Comparison of ENCODE assay signal across 15 mouse cellular contexts in the genomic region with DNA sequence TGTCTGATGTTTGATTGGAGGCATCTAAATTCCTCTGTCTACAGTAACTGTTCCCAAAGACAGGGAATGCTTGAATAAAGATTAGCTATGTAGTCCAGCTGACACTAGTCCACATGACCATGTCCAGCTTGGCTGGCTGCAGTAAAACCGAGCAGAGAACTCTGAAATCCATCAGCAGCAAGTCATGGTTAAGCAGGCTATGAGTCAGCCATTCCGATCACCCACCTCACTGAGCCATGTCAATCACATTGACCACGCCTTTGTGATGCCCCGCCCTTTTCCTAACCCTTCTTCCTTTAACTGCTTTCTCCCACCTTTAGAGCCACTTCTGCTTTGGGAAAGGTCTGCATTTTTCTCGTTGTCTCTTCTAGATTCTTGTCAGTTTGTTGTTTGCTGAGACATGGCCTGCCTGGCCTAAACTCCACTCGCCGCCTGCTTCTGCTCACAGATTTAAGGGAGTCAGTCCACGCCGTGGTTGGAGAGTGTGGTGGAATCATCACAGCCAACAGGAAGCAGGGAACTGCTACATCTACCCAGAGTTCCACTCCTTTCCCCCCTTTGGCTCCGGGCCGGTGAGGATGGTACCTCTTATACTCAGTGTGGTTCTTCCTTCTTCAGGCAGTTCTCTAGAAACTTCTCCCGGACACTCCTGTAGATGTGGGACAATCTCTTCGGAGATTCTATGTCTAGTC.
DNase-seq lines count a peak whose midpoint lies in the region; ATAC-seq lines count a peak whose summit lies in the region.
"Had no signal": no experiment of that assay in that cellular context is flagged by ENCODE, and none has a peak within 500 bp of the region (broad histone marks: within the 10 kb centered on the region; RNA-seq: fewer than 3 reads in every experiment).

No protein-coding gene starts in this region.

- DNase-seq in kidney, adult 8-10 months, result peak; percentile 14 to 30
- DNase-seq in ES-CJ7 (ENCODE audit: low read depth, low spot score), result peak; percentile 11
- peak; percentile 55 for DNase-seq in fibroblast of lung, adult 2 months (ENCODE audit: low read depth)
- DNase-seq in ovary, postnatal 14 days (ENCODE audit: low spot score), result no peak
- DNase-seq in yolk sac, embryonic 10.5 days (ENCODE audit: low spot score), result no peak
- no peak for DNase-seq in neural tube, embryonic 10.5 days (ENCODE audit: extremely low spot score, low spot score)
- DNase-seq: cerebellum, adult 18-20 months; gastrocnemius, adult 2 months had no signal

- no peak overlapping the region for H3K27ac ChIP-seq in kidney, embryonic 16.5 days (ENCODE audit: low read length)
- H3K27ac ChIP-seq in liver, embryonic 16.5 days (ENCODE audit: low read length), result no peak overlapping the region
- H3K27ac ChIP-seq: forebrain, embryonic 10.5 days; gastrocnemius, adult 2 months; heart, embryonic 13.5 days; layer of hippocampus, adult 2 months; limb, embryonic 10.5 days had no signal

- no peak overlapping the region for H3K4me3 ChIP-seq in kidney, embryonic 16.5 days (ENCODE audit: low read length)
- H3K4me3 ChIP-seq in liver, embryonic 16.5 days (ENCODE audit: low read depth, low read length), result no peak overlapping the region
- H3K4me3 ChIP-seq: forebrain, embryonic 10.5 days; gastrocnemius, adult 2 months; heart, embryonic 13.5 days; layer of hippocampus, adult 2 months; limb, embryonic 10.5 days had no signal

- H3K9me3 ChIP-seq in kidney, embryonic 16.5 days (ENCODE audit: low read length), result no peaks in the 10 kb centered on the region
- H3K9me3 ChIP-seq in liver, embryonic 16.5 days (replicated peaks; ENCODE audit: control insufficient read depth, low read length), result no peaks in the 10 kb centered on the region
- H3K9me3 ChIP-seq: forebrain, embryonic 10.5 days; heart, embryonic 13.5 days; limb, embryonic 10.5 days had no signal

- H3K4me2 ChIP-seq in kidney, embryonic 16.5 days (replicated peaks; ENCODE audit: low read depth, low read length), result no peak overlapping the region
- no peak overlapping the region for H3K4me2 ChIP-seq in liver, embryonic 16.5 days (ENCODE audit: low read depth, low read length)
- H3K4me2 ChIP-seq: heart, embryonic 13.5 days had no signal

- whole genome bisulfite sequencing in kidney, embryonic 16.5 days, result 86% methylated on average over 13 of the region's 13 CpGs
- WGBS in liver, embryonic 16.5 days (ENCODE audit: insufficient replicate concordance), result 57% methylated on average over 13 of the region's 13 CpGs

- H3K4me1 ChIP-seq in kidney, embryonic 16.5 days (ENCODE audit: insufficient read depth, low read length), result no peaks in the 10 kb centered on the region
- H3K4me1 ChIP-seq in liver, embryonic 16.5 days (ENCODE audit: control insufficient read depth, low read depth, low read length), result peaks cover 3% of the 10 kb centered on the region; the same call in 1 of the 2 replicates
- H3K4me1 ChIP-seq: forebrain, embryonic 10.5 days; heart, embryonic 13.5 days; limb, embryonic 10.5 days had no signal

- H3K27me3 ChIP-seq in kidney, embryonic 16.5 days (ENCODE audit: insufficient read depth, low read length), result no peaks in the 10 kb centered on the region
- no peaks in the 10 kb centered on the region for H3K27me3 ChIP-seq in liver, embryonic 16.5 days (ENCODE audit: control insufficient read depth, insufficient read depth, low read depth, low read length)
- H3K27me3 ChIP-seq: heart, embryonic 13.5 days had no signal

- no peak for ATAC-seq in kidney, embryonic 16.5 days (ENCODE audit: low FRiP score, low TSS enrichment)
- peak; percentile 67; the same call in 1 of the 2 replicates for ATAC-seq in liver, embryonic 16.5 days (ENCODE audit: low read depth)
- ATAC-seq: hindbrain, embryonic 16.5 days had no signal

- H3K36me3 ChIP-seq in kidney, embryonic 16.5 days (ENCODE audit: insufficient read depth, low read length), result no peaks in the 10 kb centered on the region
- no peaks in the 10 kb centered on the region for H3K36me3 ChIP-seq in liver, embryonic 16.5 days (ENCODE audit: control insufficient read depth, insufficient read depth)
- H3K36me3 ChIP-seq: forebrain, embryonic 10.5 days; heart, embryonic 13.5 days; limb, embryonic 10.5 days had no signal

- H3K9ac ChIP-seq in kidney, embryonic 16.5 days (replicated peaks; ENCODE audit: low read length), result no peak overlapping the region
- H3K9ac ChIP-seq in liver, embryonic 16.5 days (ENCODE audit: low read depth, low read length), result no peak overlapping the region
- H3K9ac ChIP-seq: heart, embryonic 13.5 days had no signal

Comparison
In these comparisons a context has a peak if more than half of its experiments do, and no peak if none do; other contexts are left out.
1. DNase-seq: peak in kidney, adult 8-10 months (2 of 2), ES-CJ7 (single experiment) and fibroblast of lung, adult 2 months (single experiment); none in ovary, postnatal 14 days (single experiment), yolk sac, embryonic 10.5 days (single experiment) and neural tube, embryonic 10.5 days (single experiment).